Mouse (Mus musculus) heart, embryonic 12.5 days (tissue): ENCODE measurements around the gene Top1. TPM values are rescaled to one million over a fixed set of nuclear protein-coding genes. Genes with fewer than 3 reads are reported as not detected.

Experiments used
- ATAC-seq: fragments of 200-750 bp; cut with Nextera tagmentation; 2 replicates; pipeline ENCODE4 v1.8.0; 2017; ENCODE audit warnings: moderate TSS enrichment, moderate library complexity; ENCODE audit not compliant: insufficient number of reproducible peaks, low FRiP score
- H3K27ac ChIP-seq: fragments of 300-500 bp; sonication (generic); 2 replicates; pipeline ENCODE4 v1.5.1; 2016; ENCODE audit warnings: mild to moderate bottlenecking, moderate library complexity; ENCODE audit not compliant: poor library complexity, severe bottlenecking
- H3K27me3 ChIP-seq: fragments of 300-500 bp; sonication (generic); replicated peaks from 2 replicates; pipeline ENCODE4 v1.6.1; 2016; ENCODE audit warnings: mild to moderate bottlenecking, moderate library complexity
- H3K36me3 ChIP-seq: fragments of 300-500 bp; sonication (generic); 2 replicates; pipeline ENCODE4 v1.6.1; 2016; ENCODE audit warnings: mild to moderate bottlenecking, moderate library complexity
- H3K4me1 ChIP-seq: fragments of 300-500 bp; sonication (generic); replicated peaks from 2 replicates; pipeline ENCODE4 v1.6.1; 2016; ENCODE audit warnings: mild to moderate bottlenecking
- H3K4me2 ChIP-seq: fragments of 300-500 bp; sonication (generic); 2 replicates; pipeline ENCODE4 v1.6.1; 2016; ENCODE audit warnings: mild to moderate bottlenecking, moderate library complexity
- H3K4me3 ChIP-seq: fragments of 300-500 bp; sonication (generic); 2 replicates; pipeline ENCODE4 v1.5.1; 2016; ENCODE audit warnings: mild to moderate bottlenecking
- H3K9ac ChIP-seq: fragments of 300-500 bp; sonication (generic); 2 replicates; pipeline ENCODE4 v1.6.1; 2016; ENCODE audit warnings: mild to moderate bottlenecking, moderate library complexity
- H3K9me3 ChIP-seq: fragments of 300-500 bp; sonication (generic); replicated peaks from 2 replicates; pipeline ENCODE4 v1.6.1; 2016; ENCODE audit warnings: mild to moderate bottlenecking, moderate library complexity
- WGBS: fragments of 180-500 bp; shearing (Covaris S2); methylation state at CpG from one replicate; pipeline ENCODE4 v1.1.7; 2016; 5-methylcytosine and 5-hydroxymethylcytosine counted together
- polyA plus RNA-seq: library from polyadenylated mRNA; unstranded; fragments of >200 nt; fragmentation: Nextera tagmentation; extraction: Ambion mirVana; gene quantifications from 2 replicates; pipeline ENCODE4 v1.2.1, GENCODE M21; 2016

The Top1 gene
- polyA plus RNA-seq, 1 experiment from 2014 or later = 60.1 TPM

GRCm38 (mm10) chr2:160723613-160724375 lies 78.1 kb downstream of the Top1 start:
- H3K9me3 ChIP-seq = no peaks in the 10 kb centered on the region
- WGBS = 93% methylated on average over 4 of the region's 4 CpGs

GRCm38 (mm10) chr2:160724536-160724935 lies 78.8 kb downstream of the Top1 start:
- peaks cover 49% of the 10 kb centered on the region for H3K36me3 ChIP-seq
- no peaks in the 10 kb centered on the region for H3K4me1 ChIP-seq
- H3K27ac ChIP-seq = no peak overlapping the region
- H3K4me2 ChIP-seq = no peak overlapping the region
- no peak overlapping the region for H3K4me3 ChIP-seq
- no peak for ATAC-seq
- H3K9ac ChIP-seq = no peak overlapping the region
- no peaks in the 10 kb centered on the region for H3K27me3 ChIP-seq
- H3K9me3 ChIP-seq = no peaks in the 10 kb centered on the region
- 92% methylated on average over 5 of the region's 5 CpGs for WGBS

More at GRCm38 (mm10) chr2:160723613-160724375, 78.1 kb downstream of the Top1 start:
- H3K4me1 ChIP-seq = no peaks in the 10 kb centered on the region
- H3K4me2 ChIP-seq = no peak overlapping the region
- H3K27me3 ChIP-seq = no peaks in the 10 kb centered on the region
- ATAC-seq = no peak
- H3K27ac ChIP-seq = peak overlapping the region; percentile 7; the same call in 1 of the 2 replicates
- H3K36me3 ChIP-seq = peaks cover 55% of the 10 kb centered on the region
- no peak overlapping the region for H3K9ac ChIP-seq
- no peak overlapping the region for H3K4me3 ChIP-seq

GRCm38 (mm10) chr2:160725877-160726864 lies 80.5 kb downstream of the Top1 start:
- Histone ChIP-seq H3K9me3 (no peaks in the 10 kb centered on the region), H3K4me3 (no peak overlapping the region), H3K27ac (no peak overlapping the region), H3K4me1 (peaks cover 12% of the 10 kb centered on the region), H3K4me2 (no peak overlapping the region), H3K9ac (no peak overlapping the region), H3K27me3 (no peaks in the 10 kb centered on the region), H3K36me3 (peaks cover 33% of the 10 kb centered on the region)
- WGBS = 80% methylated on average over 6 of the region's 6 CpGs
- ATAC-seq = no peak

GRCm38 (mm10) chr2:160728972-160729371 lies 83.3 kb downstream of the Top1 start:
- no peak overlapping the region for H3K4me2 ChIP-seq
- H3K36me3 ChIP-seq = peaks cover 14% of the 10 kb centered on the region
- no peaks in the 10 kb centered on the region for H3K9me3 ChIP-seq
- H3K27me3 ChIP-seq = no peaks in the 10 kb centered on the region
- no peak for ATAC-seq
- H3K4me3 ChIP-seq = no peak overlapping the region
- peaks cover 27% of the 10 kb centered on the region for H3K4me1 ChIP-seq
- H3K27ac ChIP-seq = no peak overlapping the region
- 88% methylated on average over 3 of the region's 3 CpGs for WGBS
- no peak overlapping the region for H3K9ac ChIP-seq

GRCm38 (mm10) chr2:160729436-160729835 lies 83.7 kb downstream of the Top1 start:
- Histone ChIP-seq H3K27ac (no peak overlapping the region), H3K9me3 (no peaks in the 10 kb centered on the region), H3K27me3 (no peaks in the 10 kb centered on the region), H3K4me2 (no peak overlapping the region), H3K36me3 (peaks cover 13% of the 10 kb centered on the region), H3K4me1 (peaks cover 32% of the 10 kb centered on the region), H3K9ac (no peak overlapping the region), H3K4me3 (no peak overlapping the region)
- no peak for ATAC-seq
- 84% methylated on average over 2 of the region's 2 CpGs for WGBS

- 28% methylated on average over 17 of the region's 17 CpGs for whole genome bisulfite sequencing
- H3K4me1 ChIP-seq = peaks cover 39% of the 10 kb centered on the region
- H3K27me3 ChIP-seq = no peaks in the 10 kb centered on the region
- H3K27ac ChIP-seq = no peak overlapping the region
- H3K36me3 ChIP-seq = peaks cover 7% of the 10 kb centered on the region
- peak overlapping the region; percentile 69 for H3K4me3 ChIP-seq
- peak overlapping the region; percentile 92 for H3K4me2 ChIP-seq
- H3K9me3 ChIP-seq = no peaks in the 10 kb centered on the region
- peak overlapping the region; percentile 89 for H3K9ac ChIP-seq
- ATAC-seq = no peak
Observed at GRCm38 (mm10) chr2:160729851-160730796, 84.4 kb downstream of the Top1 start.

- Histone ChIP-seq H3K9me3 (no peaks in the 10 kb centered on the region), H3K4me3 (peak overlapping the region; percentile 69), H3K27ac (no peak overlapping the region), H3K4me2 (peak overlapping the region; percentile 92), H3K9ac (peak overlapping the region; percentile 89), H3K4me1 (peaks cover 45% of the 10 kb centered on the region), H3K27me3 (no peaks in the 10 kb centered on the region), H3K36me3 (peaks cover 10% of the 10 kb centered on the region)
- peak; percentile 29; the same call in 1 of the 2 replicates for ATAC-seq
- WGBS = 8% methylated on average over 19 of the region's 19 CpGs
Observed at GRCm38 (mm10) chr2:160730797-160731116, 85.1 kb downstream of the Top1 start.

- under 1% methylated on average over 83 of the region's 99 CpGs for WGBS
- peak within 1 kb of the TSS; percentile 92 for H3K4me2 ChIP-seq
- peak within 1 kb of the TSS; percentile 89 for H3K9ac ChIP-seq
- peak within 1 kb of the TSS; percentile 69 for H3K4me3 ChIP-seq
- no peaks in the 10 kb centered on the region for H3K9me3 ChIP-seq
- H3K27me3 ChIP-seq = no peaks in the 10 kb centered on the region
- H3K4me1 ChIP-seq = peaks cover 50% of the 10 kb centered on the region
- peak; percentile 96 for ATAC-seq
- H3K36me3 ChIP-seq = peaks cover 15% of the 10 kb centered on the region
- peak within 1 kb of the TSS; percentile 84 for H3K27ac ChIP-seq
Observed at GRCm38 (mm10) chr2:160731117-160731838, 85.6 kb downstream of the Top1 start, which contains the start of gene Plcg1. TSS of gene Plcg1 (plus strand) at chr2:160731300.

- Histone ChIP-seq H3K36me3 (peaks cover 20% of the 10 kb centered on the region), H3K4me1 (peaks cover 54% of the 10 kb centered on the region), H3K4me3 (peak overlapping the region; percentile 69), H3K9ac (peak overlapping the region; percentile 89), H3K27me3 (no peaks in the 10 kb centered on the region), H3K9me3 (no peaks in the 10 kb centered on the region), H3K4me2 (peak overlapping the region; percentile 92), H3K27ac (peak overlapping the region; percentile 84)
- peak; percentile 41 for ATAC-seq
- WGBS = under 1% methylated on average over 32 of the region's 32 CpGs
Observed at GRCm38 (mm10) chr2:160731839-160732261, 86.2 kb downstream of the Top1 start.
